Mouse (Mus musculus) C2C12 (cell line): Measurements from ENCODE around the gene Xlr5c. TPM values are rescaled to one million over a fixed set of nuclear protein-coding genes. Genes with fewer than 3 reads are reported as not detected.
"Not testable (repeated sequence)": the region's sequence is repeated elsewhere in the genome, so short reads cannot be mapped to it uniquely, and the experiment has no call there.

Experiments
- H3K27me3 ChIP-seq: one replicate; pipeline ENCODE4 v1.6.1; 2011; ENCODE audit not compliant: control insufficient read depth, insufficient read depth, insufficient read length
- H3K36me3 ChIP-seq: one replicate; pipeline ENCODE4 v1.6.1; 2011; ENCODE audit not compliant: control insufficient read depth, insufficient read depth
- H3K4me3 ChIP-seq: one replicate; pipeline ENCODE4 v1.5.1; 2011; ENCODE audit warnings: mild to moderate bottlenecking, control low read depth; ENCODE audit not compliant: poor library complexity, insufficient read depth, severe bottlenecking
- H3K79me2 ChIP-seq: one replicate; pipeline ENCODE4 v1.6.1; 2011; ENCODE audit not compliant: control insufficient read depth, insufficient read depth
- H3K79me3 ChIP-seq: one replicate; pipeline ENCODE4 v1.6.1; 2011; ENCODE audit warnings: low read depth, control low read depth
- H3ac ChIP-seq: one replicate; pipeline ENCODE3; 2011; ENCODE audit warnings: low read depth; ENCODE audit not compliant: control insufficient read depth, insufficient read length
- CEBPB ChIP-seq: IDR thresholded peaks from one replicate; pipeline ENCODE4 v1.6.1; 2011; ENCODE audit warnings: low read depth, mild to moderate bottlenecking, control low read depth, moderate library complexity
- CTCF ChIP-seq: IDR thresholded peaks from one replicate; pipeline ENCODE4 v1.5.1; 2011; ENCODE audit not compliant: control insufficient read depth, insufficient read depth, insufficient read length
- FOSL1 ChIP-seq: IDR thresholded peaks from one replicate; pipeline ENCODE4 v1.8.0; 2011; ENCODE audit warnings: mild to moderate bottlenecking, low read length; ENCODE audit not compliant: poor library complexity, insufficient read depth, severe bottlenecking
- MAX ChIP-seq: IDR thresholded peaks from one replicate; pipeline ENCODE4 v1.6.1; 2011; ENCODE audit warnings: mild to moderate bottlenecking, control low read depth
- MYOD1 ChIP-seq: IDR thresholded peaks from one replicate; pipeline ENCODE4 v1.6.1; 2011; ENCODE audit warnings: low read depth; ENCODE audit not compliant: control insufficient read depth, insufficient read length
- MYOG ChIP-seq: IDR thresholded peaks from one replicate; pipeline ENCODE4 v1.6.1; 2011; ENCODE audit not compliant: control insufficient read depth, insufficient read length; ENCODE audit errors: extremely low read depth
- USF1 ChIP-seq: IDR thresholded peaks from one replicate; pipeline ENCODE4 v1.6.1; 2011; ENCODE audit warnings: low read depth, mild to moderate bottlenecking, control low read depth, moderate library complexity
- long read RNA-seq, 2 experiments: library from polyadenylated mRNA; unstranded; transcript quantifications; one replicate each; pipeline ENCODE4 v2.0.0; 2019 to 2020
- polyA plus RNA-seq: library from polyadenylated mRNA; unstranded; fragments of >200 nt; fragmentation: generic; extraction: Trizol; gene quantifications from one replicate; pipeline ENCODE4 v1.2.1, GENCODE M21; 2012; ENCODE audit warnings: missing spikeins

Gene Xlr5c
- not detected for polyA plus RNA-seq
- long read RNA-seq, experiment 1, result 0 reads
- long read RNA-seq, experiment 2, result 0 reads

DNA sequence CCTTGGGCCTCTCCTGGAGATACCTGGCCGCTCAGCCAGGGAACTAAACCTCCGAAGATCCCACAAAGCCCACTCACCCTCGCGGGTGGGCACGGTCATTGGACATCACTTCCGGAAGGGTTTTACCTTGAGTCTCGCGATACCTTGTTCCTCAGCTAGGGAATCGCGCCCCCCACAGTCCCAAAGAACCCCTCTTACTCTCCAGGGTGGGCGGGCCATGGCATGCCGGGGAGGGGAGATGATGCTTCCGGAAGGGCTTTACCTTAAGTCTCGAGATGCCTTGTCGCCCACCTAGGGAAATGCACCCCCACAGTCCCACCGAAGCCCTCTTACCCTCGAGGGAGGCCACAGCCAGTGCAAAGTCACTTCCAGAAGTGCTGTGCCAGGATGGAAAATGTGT is at the start of gene Xlr5c, which contains the start of gene Xlr5a:
Xlr5c (minus strand) TSS at position 101 of the 400 bp plus-strand sequence.
Xlr5a (minus strand) TSS at position 101 of the 400 bp plus-strand sequence.
- H3K79me2 ChIP-seq, H3K4me3 ChIP-seq, H3K36me3 ChIP-seq, H3K79me3 ChIP-seq, H3K27me3 ChIP-seq, H3ac ChIP-seq: not testable (repeated sequence)

DNA sequence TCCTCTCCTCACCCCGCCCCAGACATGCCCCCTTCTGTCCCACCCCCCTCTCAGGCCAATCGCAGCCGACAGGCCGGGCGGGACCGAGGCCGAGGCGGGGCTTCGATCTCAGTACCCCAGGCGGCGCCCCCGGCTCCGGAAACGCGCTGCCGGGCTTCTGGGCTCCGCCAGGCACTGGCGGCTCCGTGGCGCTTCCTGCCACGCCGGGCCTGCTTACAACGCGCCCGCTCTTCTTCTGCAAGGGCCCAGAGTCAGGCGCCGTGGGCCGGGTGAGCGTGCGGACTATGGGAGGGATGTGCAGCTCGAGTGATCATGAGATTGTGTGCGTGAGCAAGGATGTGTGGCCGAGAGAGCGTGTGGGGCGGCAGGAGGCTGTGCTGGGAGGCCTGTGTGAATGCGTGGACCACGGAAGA is 49.7 kb upstream of the Xlr5c start, which contains the start of gene Zfp275:
Zfp275 (plus strand) TSS at position 139 of the 413 bp plus-strand sequence.
- H3ac ChIP-seq, result peak within 1 kb of the TSS; percentile 97
- H3K79me3 ChIP-seq, result peaks cover 12% of the 10 kb centered on the region
- no peak for TF ChIP-seq CEBPB
- no peak for TF ChIP-seq MYOD1
- no peak for TF ChIP-seq MAX
- TF ChIP-seq USF1, result no peak
- TF ChIP-seq MYOG, result no peak
- no peak for TF ChIP-seq FOSL1
- no peaks in the 10 kb centered on the region for H3K27me3 ChIP-seq
- peak within 1 kb of the TSS; percentile 43 for H3K4me3 ChIP-seq
- peaks cover 40% of the 10 kb centered on the region for H3K79me2 ChIP-seq
- peaks cover 4% of the 10 kb centered on the region for H3K36me3 ChIP-seq

DNA sequence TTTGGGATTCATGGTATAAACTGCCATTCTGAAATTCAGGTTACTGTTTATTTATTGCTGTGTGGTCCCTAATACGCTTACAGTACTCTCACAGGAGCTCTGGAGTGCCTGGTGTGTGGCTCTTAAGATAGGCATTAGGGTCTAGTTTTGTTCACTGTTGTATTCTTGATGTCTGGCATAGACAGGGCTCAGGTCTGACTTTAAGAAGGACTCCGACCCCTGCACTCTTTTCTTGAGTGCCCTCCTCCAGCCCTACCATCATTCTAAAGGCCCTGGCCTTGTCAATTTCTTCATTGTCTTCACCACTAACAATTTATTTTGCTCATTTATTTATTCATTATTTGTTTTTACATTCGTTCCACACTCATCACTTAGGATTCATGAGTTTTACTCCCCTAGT is 49.3 kb upstream of the Xlr5c start:
- Histone ChIP-seq H3K27me3 (no peaks in the 10 kb centered on the region), H3ac (no peak overlapping the region), H3K4me3 (no peak overlapping the region), H3K79me3 (peaks cover 11% of the 10 kb centered on the region), H3K36me3 (peaks cover 4% of the 10 kb centered on the region), H3K79me2 (peaks cover 36% of the 10 kb centered on the region)
- no peak for TF ChIP-seq MYOD1
- TF ChIP-seq MYOG, result no peak

DNA sequence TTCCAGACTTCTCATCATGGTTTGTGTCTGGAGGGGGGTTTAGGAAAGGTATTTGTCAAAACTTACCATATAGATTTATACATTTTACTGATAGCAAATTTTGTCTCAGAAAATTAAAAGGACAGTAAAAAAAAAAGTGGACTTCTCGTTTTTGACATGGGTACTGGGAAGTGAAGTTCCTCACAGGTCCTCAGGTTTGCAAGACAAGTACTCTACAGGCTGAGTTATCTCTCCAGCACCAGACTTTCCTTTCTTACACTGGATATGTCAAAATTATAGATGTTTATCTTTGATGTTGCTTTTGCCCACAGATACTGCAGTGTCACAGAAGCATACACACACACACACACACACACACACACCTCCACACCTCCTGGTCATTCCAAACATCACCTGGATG is 48.7 kb upstream of the Xlr5c start:
- Histone ChIP-seq H3K36me3 (peaks cover 4% of the 10 kb centered on the region), H3K79me2 (peaks cover 32% of the 10 kb centered on the region), H3K79me3 (peaks cover 11% of the 10 kb centered on the region), H3K4me3 (no peak overlapping the region), H3K27me3 (no peaks in the 10 kb centered on the region), H3ac (no peak overlapping the region)
- TF ChIP-seq FOSL1 (no peak), CTCF (no peak), MAX (no peak), MYOD1 (no peak), CEBPB (no peak), USF1 (no peak), MYOG (no peak)

DNA sequence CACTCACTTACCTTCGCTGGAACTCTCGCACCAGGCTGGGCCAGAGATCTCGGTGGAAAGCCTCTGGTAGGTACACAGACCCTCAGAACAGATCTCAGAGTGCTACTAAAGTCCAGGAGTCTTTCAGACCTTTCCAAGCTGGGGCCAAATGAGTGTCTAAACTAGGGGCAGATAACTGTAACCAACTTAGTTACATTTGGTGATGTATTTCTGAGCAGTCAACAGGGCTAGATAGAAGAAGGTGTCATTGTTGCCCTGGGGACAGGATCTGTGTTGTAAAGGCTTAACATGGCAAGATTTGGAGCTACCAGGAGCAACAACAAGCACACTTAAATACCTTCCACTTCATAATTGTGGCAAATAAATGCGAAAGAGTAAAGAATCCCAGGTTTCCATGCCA is 44.0 kb upstream of the Xlr5c start, which contains the start of gene Gm45015:
Gm45015 (minus strand) TSS at position 101 of the 400 bp plus-strand sequence.
- Histone ChIP-seq H3K4me3 (no peak within 1 kb of the TSS), H3K79me2 (no peaks in the 10 kb centered on the region), H3K27me3 (no peaks in the 10 kb centered on the region), H3ac (no peak within 1 kb of the TSS), H3K79me3 (no peaks in the 10 kb centered on the region), H3K36me3 (no peaks in the 10 kb centered on the region)
- TF ChIP-seq MYOD1, result no peak

DNA sequence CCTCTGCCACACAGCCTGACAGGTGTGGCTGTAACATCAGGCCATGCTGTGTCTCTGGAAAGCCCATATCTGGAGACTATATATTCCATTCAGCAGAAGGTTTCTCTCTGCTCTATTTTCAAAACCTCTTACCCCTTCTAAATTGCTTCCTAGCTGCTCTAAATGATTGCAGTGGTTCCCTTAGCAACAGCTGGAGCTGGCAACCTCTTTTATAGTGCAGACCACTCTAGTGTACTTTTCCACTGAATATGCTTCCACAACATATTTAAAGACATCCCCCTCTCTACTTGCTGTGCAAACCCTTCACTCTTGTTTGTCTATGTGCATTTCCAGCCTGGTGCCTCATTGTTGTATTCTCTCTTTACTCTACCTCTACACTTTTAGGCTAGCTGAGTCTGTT is 40.8 kb upstream of the Xlr5c start:
- H3K27me3 ChIP-seq, result no peaks in the 10 kb centered on the region
- TF ChIP-seq MYOG (no peak), MYOD1 (no peak), CTCF (no peak), FOSL1 (no peak), USF1 (no peak), CEBPB (no peak), MAX (no peak)

DNA sequence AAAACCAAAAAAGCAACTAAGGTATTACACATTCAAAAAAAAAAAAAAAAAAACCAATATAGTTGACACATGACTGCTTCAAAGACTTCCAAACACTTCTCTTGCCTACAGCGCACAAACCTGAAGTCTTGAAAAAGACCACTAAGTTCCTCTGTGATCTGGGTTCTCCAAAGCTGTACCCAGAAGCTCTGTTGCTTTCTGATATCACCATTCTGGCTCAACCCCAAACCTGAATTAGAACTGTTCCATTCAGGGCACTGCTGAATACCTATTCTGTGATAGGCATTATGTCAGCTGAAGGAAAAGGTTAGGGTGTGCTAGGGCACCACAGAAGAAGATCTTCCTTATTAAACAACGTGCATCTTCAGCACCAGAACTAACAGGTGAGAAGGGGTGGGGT is 34.4 kb upstream of the Xlr5c start:
- Histone ChIP-seq H3K79me3 (no peaks in the 10 kb centered on the region), H3ac (no peak overlapping the region), H3K4me3 (no peak overlapping the region), H3K27me3 (no peaks in the 10 kb centered on the region), H3K79me2 (no peaks in the 10 kb centered on the region), H3K36me3 (no peaks in the 10 kb centered on the region)
- TF ChIP-seq CEBPB (no peak), MAX (no peak), USF1 (no peak), CTCF (no peak), MYOG (no peak), MYOD1 (no peak), FOSL1 (no peak)

More for the DNA sequence above, 40.8 kb upstream of the Xlr5c start:
- H3K79me3 ChIP-seq, result no peaks in the 10 kb centered on the region
- H3K36me3 ChIP-seq, result no peaks in the 10 kb centered on the region
- no peak overlapping the region for H3K4me3 ChIP-seq
- H3K79me2 ChIP-seq, result no peaks in the 10 kb centered on the region
- no peak overlapping the region for H3ac ChIP-seq
